Mouse (Mus musculus): Measurements from ENCODE around the gene Tmem51.

GRCm38 (mm10) chr4:142053661-142054448, 30.2 kb downstream of the Tmem51 start:
- TF ChIP-seq POLR2A (IDR thresholded peaks at IDR 0.05; ENCODE audit: insufficient read depth, low read length) (no peak), EP300 (IDR thresholded peaks at IDR 0.05; ENCODE audit: insufficient read depth, low read depth, low read length) (no peak), CTCF (IDR thresholded peaks at IDR 0.05; ENCODE audit: low read depth, low read length) (no peak)
